Mouse (Mus musculus) cerebral cortex, adult 2 months (tissue): ENCODE data around the gene Taf1b.

Source experiments
- WGBS: fragments of 180-500 bp; shearing (Covaris S2); methylation state at CpG from one replicate; pipeline ENCODE4 v1.1.7; 2018; 5-methylcytosine and 5-hydroxymethylcytosine counted together

Gene Taf1b

DNA sequence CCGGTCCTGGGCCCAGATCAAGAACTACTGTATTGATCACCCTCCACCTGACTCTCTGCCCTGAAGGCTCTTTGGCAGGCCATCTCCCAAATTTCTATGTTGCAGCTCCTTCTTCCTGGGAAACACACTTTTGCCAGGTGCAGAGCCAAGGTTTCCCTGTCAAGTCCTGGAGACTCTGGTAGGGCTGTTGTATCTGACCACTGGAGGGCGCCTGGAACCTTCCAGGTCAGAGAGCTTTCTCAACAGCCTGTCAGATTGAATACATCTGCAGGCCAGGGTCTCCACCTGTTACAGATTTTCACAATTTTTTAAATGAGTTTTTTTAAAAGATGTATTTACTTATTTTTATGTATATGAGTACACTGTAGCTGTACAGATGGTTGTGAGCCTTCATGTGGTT, 105.1 kb downstream of the Taf1b start:
- 46% methylated on average over 2 of the region's 2 CpGs for WGBS

DNA sequence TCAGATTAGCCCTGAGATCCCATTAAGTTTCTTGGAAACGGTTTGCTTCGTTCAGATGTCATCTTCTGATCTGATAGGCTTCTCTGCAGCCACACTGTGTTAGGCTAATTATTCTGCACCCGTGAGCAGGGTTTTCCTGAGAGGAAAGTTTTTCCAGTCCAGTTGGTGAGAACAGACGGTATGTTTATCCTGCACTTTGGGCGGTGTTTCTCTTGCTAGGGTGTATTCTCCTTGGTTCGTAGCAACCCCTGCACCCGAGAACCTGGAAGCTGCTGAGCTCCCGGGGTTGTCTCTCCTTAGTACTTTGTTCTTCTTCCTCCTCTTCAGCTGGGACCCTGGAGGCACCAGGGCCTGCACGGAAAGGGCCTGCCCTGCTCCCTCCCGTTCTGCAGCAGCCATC, 108.0 kb downstream of the Taf1b start:
- 49% methylated on average over 10 of the region's 10 CpGs for WGBS
